Mouse (Mus musculus): Measurements from ENCODE around the gene Rgs3. TPM values are rescaled to one million over a fixed set of nuclear protein-coding genes. Genes with fewer than 3 reads are reported as not detected.

Rgs3 gene
- polyA plus RNA-seq, 1 experiment from 2014 or later = 65.3 TPM

DNA sequence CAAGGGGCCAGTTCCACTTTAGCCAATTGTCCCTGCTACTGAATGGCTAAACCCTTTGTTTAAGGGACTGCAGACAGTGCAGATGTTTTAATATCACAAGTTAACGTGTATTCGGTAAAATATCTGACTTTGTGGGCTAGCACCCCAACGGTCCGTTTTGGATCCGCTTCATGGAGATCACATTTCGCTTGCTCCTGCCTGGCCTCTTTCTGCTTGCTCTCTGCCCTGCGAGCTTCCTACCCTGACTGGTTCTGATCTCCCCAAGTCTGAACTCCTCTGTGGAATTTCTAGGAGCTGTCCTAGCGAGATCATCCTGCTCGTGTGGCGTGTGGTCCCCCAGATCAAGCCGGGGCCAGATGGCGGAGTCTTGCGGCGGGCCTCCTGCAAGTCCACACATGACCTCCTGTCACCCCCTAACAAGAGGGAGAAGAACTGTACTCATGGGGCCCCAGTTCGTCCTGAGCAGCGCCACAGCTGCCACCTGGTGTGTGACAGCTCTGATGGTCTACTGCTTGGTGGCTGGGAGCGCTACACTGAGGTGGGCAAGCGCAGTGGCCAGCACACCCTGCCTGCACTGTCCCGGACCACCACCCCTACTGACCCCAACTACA lies 65.9 kb downstream of the Rgs3 start:
- 73% methylated on average over 19 of the region's 19 CpGs for WGBS

DNA sequence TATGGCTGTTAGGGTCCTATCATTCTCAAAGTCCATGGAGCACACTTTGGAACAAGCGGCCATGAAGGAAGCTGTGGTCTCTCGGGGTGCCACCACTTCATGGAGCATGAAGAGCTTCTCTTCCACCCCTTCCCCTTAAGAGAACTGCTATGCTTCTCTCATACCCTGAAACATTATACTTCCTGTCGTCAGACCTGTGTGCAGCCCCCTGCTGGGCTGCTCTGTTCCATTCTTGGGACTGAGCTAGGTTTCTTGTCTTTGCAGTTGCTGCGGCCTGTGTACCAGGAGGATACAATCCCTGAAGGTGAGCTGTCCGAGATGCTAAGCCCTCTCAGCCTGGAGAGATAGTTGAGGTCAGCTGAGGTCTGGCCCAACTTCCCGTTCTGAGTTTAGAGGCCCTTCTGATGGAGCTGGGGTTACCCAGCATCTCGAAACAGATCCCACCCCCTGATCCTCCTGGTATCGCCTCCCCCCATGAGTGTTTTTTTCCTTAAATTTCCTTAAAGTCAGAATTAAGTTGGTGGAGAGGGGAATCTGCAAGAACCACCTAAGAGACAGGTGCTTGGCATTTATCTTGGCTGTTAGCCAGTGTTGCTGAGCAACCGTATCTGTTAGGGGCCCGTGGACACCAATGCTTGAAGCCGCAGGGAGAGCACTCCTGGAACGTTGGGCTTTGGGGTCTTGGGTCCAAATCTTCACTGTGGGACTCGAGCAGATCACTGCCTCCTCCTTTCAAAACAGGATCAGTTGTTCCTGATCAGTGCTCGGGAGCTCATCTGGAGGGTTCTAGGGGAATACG lies 66.8 kb downstream of the Rgs3 start:
- H3K36me3 ChIP-seq = no peaks in the 10 kb centered on the region
- 72% methylated on average over 15 of the region's 15 CpGs for WGBS
- no peak overlapping the region for H3K9ac ChIP-seq
- H3K27ac ChIP-seq = peak overlapping the region; percentile 30; the same call in 1 of the 2 replicates
- H3K27me3 ChIP-seq = no peaks in the 10 kb centered on the region
- no peak overlapping the region for H3K4me3 ChIP-seq
- no peak overlapping the region for H3K4me2 ChIP-seq
- H3K9me3 ChIP-seq = no peaks in the 10 kb centered on the region
- ATAC-seq (ENCODE audit: low FRiP score) = no peak
- peaks cover 68% of the 10 kb centered on the region for H3K4me1 ChIP-seq (replicated peaks)

More for the DNA sequence above, 65.9 kb downstream of the Rgs3 start:
- Histone ChIP-seq H3K9ac (no peak overlapping the region; the same call in 1 of the 2 replicates), H3K4me3 (no peak overlapping the region), H3K27ac (peak overlapping the region; percentile 82), H3K4me1 (replicated peaks) (peaks cover 73% of the 10 kb centered on the region), H3K9me3 (no peaks in the 10 kb centered on the region), H3K4me2 (no peak overlapping the region), H3K36me3 (no peaks in the 10 kb centered on the region), H3K27me3 (no peaks in the 10 kb centered on the region)
- ATAC-seq (ENCODE audit: low FRiP score) = no peak

DNA sequence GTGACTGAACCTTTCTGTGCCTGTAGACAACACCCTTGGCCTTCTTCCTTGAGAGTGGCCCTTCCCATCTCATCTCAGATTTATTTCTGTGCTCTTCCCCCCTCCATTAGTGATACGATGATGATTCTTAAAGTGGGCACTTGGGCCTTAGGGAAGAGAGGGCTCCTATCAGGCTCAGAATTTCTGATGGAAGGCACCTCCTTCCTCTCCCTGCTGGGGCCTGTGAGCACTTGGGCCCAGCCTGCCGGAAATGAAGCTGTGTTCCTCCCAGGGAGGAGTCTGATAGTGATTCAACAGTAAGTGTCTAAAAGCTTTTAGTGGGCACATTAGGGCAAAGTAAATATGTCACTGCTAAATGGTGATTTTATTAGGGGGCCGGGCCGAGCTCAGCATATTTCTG lies 67.7 kb downstream of the Rgs3 start:
- H3K4me3 ChIP-seq = no peak overlapping the region
- H3K4me2 ChIP-seq = no peak overlapping the region
- H3K9ac ChIP-seq = no peak overlapping the region
- H3K36me3 ChIP-seq = no peaks in the 10 kb centered on the region
- no peaks in the 10 kb centered on the region for H3K9me3 ChIP-seq
- H3K27me3 ChIP-seq = no peaks in the 10 kb centered on the region
- WGBS = 73% methylated on average over 4 of the region's 4 CpGs
- H3K4me1 ChIP-seq (replicated peaks) = peaks cover 59% of the 10 kb centered on the region
- no peak overlapping the region for H3K27ac ChIP-seq
- ATAC-seq (ENCODE audit: low FRiP score) = no peak

DNA sequence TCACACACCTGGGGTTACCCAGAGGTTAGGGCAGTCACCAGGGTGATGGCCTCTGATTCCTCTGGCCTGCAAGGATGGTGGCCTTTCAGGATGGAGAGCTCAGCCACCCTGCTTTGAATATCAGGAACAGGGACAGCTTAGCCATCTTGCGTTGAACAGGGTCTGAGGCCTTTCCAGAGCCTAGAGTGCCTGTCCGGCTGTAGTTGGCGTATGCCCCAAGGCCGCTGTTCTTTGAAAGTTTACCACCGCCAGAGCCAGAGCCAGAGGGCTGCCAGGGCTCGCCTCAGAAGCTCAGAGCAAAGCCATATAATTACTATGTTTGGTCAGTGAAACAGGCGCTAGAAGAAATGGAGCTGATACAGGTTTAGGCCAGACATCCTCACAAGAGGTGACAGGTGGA lies 68.9 kb downstream of the Rgs3 start:
- Histone ChIP-seq H3K9ac (no peak overlapping the region), H3K4me3 (no peak overlapping the region), H3K9me3 (no peaks in the 10 kb centered on the region), H3K27ac (no peak overlapping the region), H3K4me2 (no peak overlapping the region), H3K36me3 (no peaks in the 10 kb centered on the region), H3K27me3 (no peaks in the 10 kb centered on the region), H3K4me1 (replicated peaks) (peaks cover 48% of the 10 kb centered on the region)
- no peak for ATAC-seq (ENCODE audit: low FRiP score)
- WGBS = 86% methylated on average over 7 of the region's 7 CpGs

DNA sequence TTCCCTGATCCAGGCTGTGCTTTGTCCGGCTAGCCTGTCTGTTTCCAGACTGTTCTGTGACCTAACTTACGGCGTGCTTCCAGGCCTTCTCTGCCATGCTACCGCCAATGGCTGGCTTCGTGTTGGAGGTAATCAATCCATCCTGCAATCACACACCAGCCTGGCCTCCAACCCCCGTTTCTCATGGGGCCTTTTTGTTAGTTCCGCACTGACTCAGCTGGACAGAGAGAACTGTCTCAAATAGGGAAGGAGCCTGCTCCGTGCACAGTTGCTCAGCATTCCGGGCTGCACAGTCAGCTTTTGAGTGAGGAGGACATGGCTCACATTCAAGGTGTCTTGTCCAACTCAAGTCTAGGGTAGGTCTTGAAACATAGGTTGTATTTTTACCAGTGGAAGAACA lies 69.8 kb downstream of the Rgs3 start:
- 47% methylated on average over 9 of the region's 9 CpGs for WGBS
- ATAC-seq (ENCODE audit: low FRiP score) = no peak
- Histone ChIP-seq H3K4me1 (replicated peaks) (peaks cover 46% of the 10 kb centered on the region), H3K9me3 (no peaks in the 10 kb centered on the region), H3K27ac (no peak overlapping the region), H3K4me3 (no peak overlapping the region), H3K4me2 (no peak overlapping the region), H3K36me3 (no peaks in the 10 kb centered on the region), H3K27me3 (no peaks in the 10 kb centered on the region), H3K9ac (no peak overlapping the region)

DNA sequence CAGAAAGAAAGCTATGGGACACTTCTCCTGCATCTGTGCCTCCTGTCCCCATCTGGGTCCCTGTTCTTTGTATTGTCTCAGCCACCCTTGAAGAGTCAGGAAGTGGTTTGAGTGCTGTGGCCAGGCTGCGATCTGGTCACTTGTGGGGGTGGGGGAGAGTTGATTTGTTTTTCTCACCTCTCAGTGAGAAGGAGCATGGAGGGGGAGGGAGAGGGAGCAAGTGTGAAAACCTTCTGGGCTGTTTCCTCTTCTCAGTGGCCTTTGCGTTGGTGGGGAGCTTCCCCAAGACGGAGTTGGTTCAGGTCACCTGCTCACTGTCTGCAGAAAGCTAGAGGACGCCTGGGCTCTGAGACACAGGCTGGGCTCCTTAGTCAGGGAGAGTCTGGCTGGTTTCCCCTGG lies 70.3 kb downstream of the Rgs3 start:
- Histone ChIP-seq H3K9me3 (no peaks in the 10 kb centered on the region), H3K27ac (no peak overlapping the region), H3K4me2 (no peak overlapping the region), H3K36me3 (no peaks in the 10 kb centered on the region), H3K4me1 (replicated peaks) (peaks cover 42% of the 10 kb centered on the region), H3K9ac (0 out of 2 replicates have a peak overlapping the region, but pooled peaks have one; percentile 0), H3K27me3 (no peaks in the 10 kb centered on the region), H3K4me3 (no peak overlapping the region)
- 44% methylated on average over 4 of the region's 4 CpGs for WGBS
- no peak for ATAC-seq (ENCODE audit: low FRiP score)

DNA sequence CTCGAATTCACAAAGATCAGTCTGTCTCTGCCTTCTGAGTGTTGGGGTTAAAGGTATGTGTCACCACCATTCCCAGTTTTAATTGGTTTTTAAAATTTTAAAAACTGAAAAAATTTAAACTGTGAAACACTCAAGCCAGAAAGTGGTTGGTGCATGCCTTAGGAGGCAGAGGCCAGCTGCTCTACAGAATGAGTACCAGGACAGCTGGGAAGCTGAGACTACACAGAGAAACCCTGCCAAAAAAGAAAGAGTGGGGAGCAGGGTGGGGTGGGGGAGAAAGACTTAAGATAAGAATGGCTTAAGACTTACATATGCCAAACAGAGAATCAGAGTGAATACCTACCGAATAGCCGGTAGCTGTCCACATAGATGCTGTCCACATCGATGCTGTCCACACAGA lies 73.6 kb downstream of the Rgs3 start:
- ATAC-seq (ENCODE audit: low FRiP score) = no peak
- no peak overlapping the region for H3K4me2 ChIP-seq

DNA sequence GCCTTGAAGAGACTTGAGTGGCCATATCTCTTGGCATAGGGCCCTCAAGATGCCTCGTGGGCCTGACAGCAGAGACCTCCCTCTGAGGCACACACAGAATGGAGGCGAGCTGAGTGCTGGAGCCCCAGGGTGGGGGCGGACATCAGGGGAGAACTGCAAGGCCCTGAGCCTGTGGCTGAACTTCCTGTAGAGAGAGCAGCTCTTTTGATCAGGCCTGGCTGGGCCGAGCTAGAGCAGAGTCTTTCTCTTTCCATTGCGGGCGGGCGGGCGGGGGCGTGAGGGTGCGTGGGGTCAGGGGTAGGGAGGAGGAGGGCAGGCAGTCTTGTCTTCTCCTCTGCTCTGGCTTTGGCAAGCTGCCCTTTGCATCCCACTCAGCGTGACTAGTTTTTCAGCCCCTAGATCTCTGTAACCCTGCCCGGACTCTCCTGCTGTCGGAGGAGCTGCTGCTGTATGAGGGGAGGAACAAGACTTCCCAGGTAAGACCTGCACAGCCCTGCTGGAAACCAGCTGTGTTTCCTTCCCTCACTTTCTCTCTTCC lies 74.5 kb downstream of the Rgs3 start:
- no peak overlapping the region for H3K27ac ChIP-seq
- H3K4me1 ChIP-seq (replicated peaks) = peaks cover 17% of the 10 kb centered on the region
- 59% methylated on average over 13 of the region's 13 CpGs for WGBS
- no peaks in the 10 kb centered on the region for H3K36me3 ChIP-seq
- no peaks in the 10 kb centered on the region for H3K27me3 ChIP-seq
- no peak overlapping the region for H3K4me2 ChIP-seq
- no peak overlapping the region for H3K4me3 ChIP-seq
- H3K9me3 ChIP-seq = no peaks in the 10 kb centered on the region
- H3K9ac ChIP-seq = no peak overlapping the region
- no peak for ATAC-seq (ENCODE audit: low FRiP score)

More for the DNA sequence above, 73.6 kb downstream of the Rgs3 start:
- H3K9ac ChIP-seq = no peak overlapping the region
- H3K4me3 ChIP-seq = no peak overlapping the region
- H3K27ac ChIP-seq = no peak overlapping the region
- WGBS = 97% methylated on average over 4 of the region's 4 CpGs
- H3K9me3 ChIP-seq = no peaks in the 10 kb centered on the region
- peaks cover 17% of the 10 kb centered on the region for H3K4me1 ChIP-seq (replicated peaks)
- H3K36me3 ChIP-seq = no peaks in the 10 kb centered on the region
- no peaks in the 10 kb centered on the region for H3K27me3 ChIP-seq

DNA sequence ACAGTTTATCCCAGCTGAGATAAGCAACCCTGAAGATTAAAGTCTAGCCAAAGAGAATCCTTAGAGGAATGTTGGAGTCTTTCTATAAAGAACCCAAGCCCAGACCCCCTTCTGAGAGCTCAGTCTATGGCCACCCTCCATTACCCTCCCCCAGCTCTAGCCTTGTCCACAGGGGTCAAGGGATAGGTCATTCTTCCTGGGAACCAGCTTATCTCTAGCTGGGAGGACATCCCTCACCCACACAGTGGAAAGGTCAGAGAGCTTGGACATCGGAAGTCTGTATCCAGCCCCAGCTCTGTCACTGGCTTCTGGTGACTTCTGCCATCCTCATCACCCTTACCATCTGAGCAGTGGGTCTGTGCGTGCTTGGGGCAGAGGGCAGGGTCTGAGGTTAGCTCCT lies 75.2 kb downstream of the Rgs3 start:
- WGBS = 90% methylated on average over 2 of the region's 2 CpGs
- ATAC-seq (ENCODE audit: low FRiP score) = no peak
- Histone ChIP-seq H3K4me2 (no peak overlapping the region), H3K4me1 (replicated peaks) (peaks cover 11% of the 10 kb centered on the region), H3K27ac (no peak overlapping the region), H3K27me3 (no peaks in the 10 kb centered on the region), H3K4me3 (no peak overlapping the region), H3K36me3 (no peaks in the 10 kb centered on the region), H3K9me3 (no peaks in the 10 kb centered on the region), H3K9ac (no peak overlapping the region)

DNA sequence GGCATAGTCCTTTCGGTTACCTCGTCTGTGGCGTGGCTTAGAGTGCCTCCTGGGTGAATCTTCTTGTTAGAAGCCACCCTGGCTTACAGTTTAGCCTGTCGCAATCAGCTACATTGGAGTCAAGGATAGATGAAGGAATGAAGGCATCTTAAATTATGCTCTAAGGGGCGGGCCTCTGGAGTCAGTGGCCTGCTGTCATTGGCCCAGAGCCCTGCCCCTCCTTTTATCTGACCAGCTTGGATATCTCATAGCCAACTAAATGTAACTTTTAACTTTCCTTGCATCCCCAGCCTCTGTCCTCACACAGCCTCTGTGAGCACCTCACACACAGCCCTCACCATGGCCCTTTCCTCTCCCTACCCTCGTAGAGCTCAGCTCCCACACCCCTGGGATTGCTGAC lies 76.4 kb downstream of the Rgs3 start:
- ATAC-seq (ENCODE audit: low FRiP score) = no peak
- Histone ChIP-seq H3K4me3 (no peak overlapping the region), H3K27ac (no peak overlapping the region), H3K9ac (no peak overlapping the region), H3K27me3 (no peaks in the 10 kb centered on the region), H3K9me3 (no peaks in the 10 kb centered on the region), H3K4me2 (no peak overlapping the region), H3K4me1 (replicated peaks) (peaks cover 6% of the 10 kb centered on the region; the same call in 1 of the 2 replicates), H3K36me3 (no peaks in the 10 kb centered on the region)
- WGBS = 92% methylated on average over 6 of the region's 6 CpGs

DNA sequence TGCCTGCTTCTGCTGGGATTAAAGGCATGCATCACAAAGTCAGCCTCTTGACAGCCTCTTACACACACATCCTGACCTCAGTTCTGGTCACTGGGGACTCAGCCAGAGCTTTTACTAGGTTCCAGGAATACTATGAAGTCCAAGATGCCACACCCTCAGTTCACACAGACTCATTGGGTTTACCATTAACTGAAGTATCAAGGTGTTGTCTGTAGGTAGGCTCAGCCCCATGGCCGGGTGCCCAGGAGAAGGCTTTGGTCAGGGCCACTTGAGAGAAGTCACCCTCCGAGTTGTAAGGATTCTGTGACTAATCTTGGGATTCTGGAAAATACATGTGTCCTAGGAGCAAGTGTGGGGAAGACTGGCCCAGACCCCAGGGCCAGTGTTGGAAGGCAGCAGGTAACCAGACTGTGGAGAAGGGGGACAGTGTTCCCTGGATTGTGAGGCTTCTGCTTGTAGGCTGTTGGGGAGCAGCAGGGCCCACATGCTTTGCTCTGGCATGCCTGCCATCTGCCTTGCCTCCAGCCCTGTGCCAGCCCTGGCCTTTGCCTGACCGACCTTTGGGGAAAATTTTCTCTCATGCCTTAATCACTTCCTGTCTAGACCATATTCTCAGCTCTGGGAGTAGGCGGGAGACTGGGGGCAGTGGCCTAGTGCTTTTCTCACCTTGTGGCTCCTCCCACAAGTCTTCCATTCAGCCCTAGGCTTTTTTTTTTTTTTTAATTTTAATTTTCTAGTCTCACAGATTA lies 78.4 kb downstream of the Rgs3 start:
- peaks cover 15% of the 10 kb centered on the region for H3K4me1 ChIP-seq (replicated peaks)
- no peak overlapping the region for H3K4me3 ChIP-seq
- no peak overlapping the region for H3K27ac ChIP-seq
- no peak overlapping the region for H3K4me2 ChIP-seq
- H3K9me3 ChIP-seq = no peaks in the 10 kb centered on the region
- H3K36me3 ChIP-seq = no peaks in the 10 kb centered on the region; the same call in 1 of the 2 replicates
- 84% methylated on average over 4 of the region's 4 CpGs for WGBS
- H3K27me3 ChIP-seq = 0 out of 2 replicates have a peak, but pooled peaks cover 5% of the 10 kb centered on the region
- ATAC-seq (ENCODE audit: low FRiP score) = no peak
- H3K9ac ChIP-seq = no peak overlapping the region

Measured in hindbrain, embryonic 13.5 days (tissue).